Mouse (Mus musculus): ENCODE results near the gene Cyp2f2.

Gene Cyp2f2

DNA sequence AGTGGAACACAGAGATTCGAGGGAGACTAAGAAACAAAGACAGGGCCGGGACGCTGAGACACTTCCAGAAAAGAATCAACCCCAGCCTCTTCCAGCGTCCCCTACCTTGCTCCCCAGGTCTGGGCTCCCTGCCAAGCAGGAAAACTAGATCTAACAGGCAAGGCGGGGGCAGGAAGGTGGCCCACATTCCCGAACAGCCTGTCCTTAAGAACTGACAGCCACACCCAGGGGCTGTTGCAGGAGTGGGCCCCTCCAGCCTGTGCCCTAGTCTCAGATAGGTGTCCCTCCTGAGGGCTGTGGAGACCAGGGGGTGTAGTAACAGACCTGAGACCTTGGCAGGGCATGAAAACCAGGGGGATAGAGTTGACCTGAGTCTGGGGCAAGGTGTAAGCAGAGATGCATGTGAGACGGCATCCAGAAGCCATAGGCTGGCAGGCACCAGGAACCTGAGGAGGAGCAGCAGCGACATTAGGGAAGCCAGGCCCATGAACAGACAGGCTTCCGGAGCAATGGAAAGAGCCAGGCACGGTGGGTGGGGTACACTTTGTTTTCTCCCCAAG lies 33.6 kb downstream of the Cyp2f2 start, which contains the start of gene Cyp2t4:
Cyp2t4 (plus strand) TSS at position 510 of the 560 bp plus-strand sequence.
- no peak for DNase-seq (ENCODE audit: low read depth, low spot score)

DNA sequence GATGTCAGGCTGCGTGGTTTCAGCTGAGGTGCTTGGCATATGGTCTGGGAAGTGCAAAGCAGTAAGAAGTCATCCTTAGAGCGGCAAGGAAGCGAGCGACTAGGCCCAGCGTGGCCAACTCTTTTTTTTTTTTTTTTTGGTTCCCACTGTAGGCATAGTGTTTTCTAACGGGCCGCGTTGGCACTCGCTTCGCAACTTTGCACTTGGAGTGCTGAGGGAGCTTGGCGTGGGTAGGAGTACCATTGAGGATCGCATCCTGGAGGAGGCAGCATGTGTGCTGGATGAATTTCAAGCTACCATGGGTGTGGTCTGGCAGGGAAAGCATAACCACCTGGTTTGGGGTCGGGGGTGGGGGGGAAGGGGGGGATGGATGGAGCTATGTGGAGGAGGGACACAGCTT lies 36.3 kb downstream of the Cyp2f2 start:
- DNase-seq (ENCODE audit: low read depth, low spot score), result no peak

GRCm38 (mm10) chr7:27158171-27158570 lies 38.5 kb downstream of the Cyp2f2 start:
- DNase-seq (ENCODE audit: low read depth, low spot score), result no peak

DNA sequence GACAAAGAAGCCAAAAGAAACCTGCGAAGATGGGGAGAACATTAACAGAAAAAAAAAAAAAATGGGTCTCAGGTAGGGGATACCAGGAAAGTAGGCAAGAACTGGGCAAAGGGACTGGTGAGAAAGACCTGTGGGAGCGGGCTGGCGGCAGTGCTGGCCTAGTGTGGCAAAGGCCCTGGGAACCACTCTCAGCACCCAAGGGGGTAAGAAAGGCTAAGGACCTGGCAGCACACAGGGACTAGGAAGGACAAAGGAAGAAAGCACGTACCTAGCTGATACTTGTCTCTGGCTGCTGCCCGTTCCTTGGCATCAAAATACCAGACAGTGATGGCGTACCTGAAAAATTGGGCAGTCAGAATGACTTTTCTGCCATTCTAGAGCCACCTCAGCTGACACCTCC lies 39.5 kb downstream of the Cyp2f2 start:
- DNase-seq (ENCODE audit: low read depth, low spot score), result no peak

DNA sequence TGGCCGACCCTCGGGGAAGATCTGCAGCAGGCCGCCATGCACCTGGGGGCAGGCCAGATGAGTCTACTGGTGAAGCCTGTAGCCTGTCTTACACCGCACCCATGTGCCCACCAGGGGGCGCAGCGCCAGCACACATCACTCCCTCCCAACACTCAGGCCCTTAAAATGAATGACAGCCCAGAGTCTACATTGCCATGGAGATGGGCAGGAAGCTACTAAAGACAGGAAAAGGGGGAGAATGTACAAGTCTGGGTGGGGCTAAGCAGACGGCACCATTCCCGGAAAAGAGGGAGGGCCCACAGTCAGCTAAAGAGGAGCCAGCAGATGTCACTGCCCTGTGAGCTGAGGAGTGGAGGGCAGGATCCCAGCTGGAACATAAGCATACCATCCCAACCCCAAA lies 40.2 kb downstream of the Cyp2f2 start:
- DNase-seq (ENCODE audit: low read depth, low spot score), result peak; percentile 83

GRCm38 (mm10) chr7:27160921-27161320 lies 41.2 kb downstream of the Cyp2f2 start:
- no peak for DNase-seq (ENCODE audit: low read depth, low spot score)

- DNase-seq (ENCODE audit: low read depth, low spot score), result no peak
Measured at GRCm38 (mm10) chr7:27161744-27162143, 42.0 kb downstream of the Cyp2f2 start.

DNA sequence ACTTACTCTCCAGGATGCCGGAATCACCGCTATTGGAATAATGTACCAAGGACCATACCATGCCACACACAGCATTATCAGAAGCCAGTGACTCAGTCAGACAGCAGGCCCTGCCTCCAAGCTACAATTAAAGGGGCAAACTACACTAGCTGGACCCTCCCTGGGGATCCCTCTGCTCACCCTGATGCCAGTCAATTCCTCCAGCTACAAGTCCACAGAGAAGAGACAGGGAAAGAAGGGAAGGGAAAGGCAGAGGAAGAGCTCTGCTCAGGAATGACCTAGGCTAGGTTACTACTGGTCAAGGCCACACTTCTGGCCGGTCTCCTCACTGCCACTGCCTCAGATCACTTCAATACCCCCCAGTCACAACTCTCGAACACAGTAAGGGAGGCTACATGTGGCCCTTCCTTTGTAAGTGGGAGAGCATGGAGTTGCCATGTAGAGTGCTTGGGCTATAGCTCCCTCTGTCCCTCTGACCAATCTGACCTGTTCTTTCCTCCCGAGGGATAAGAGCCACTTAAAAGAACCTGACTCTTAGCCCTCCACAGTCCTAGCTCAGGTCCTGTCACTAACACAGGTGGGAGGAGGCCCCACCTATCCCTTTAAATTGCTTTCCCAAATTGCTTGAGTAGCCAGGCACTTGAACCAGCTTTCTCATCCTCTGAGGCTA lies 43.2 kb downstream of the Cyp2f2 start:
- no peak for DNase-seq (ENCODE audit: low read depth, low spot score)

DNA sequence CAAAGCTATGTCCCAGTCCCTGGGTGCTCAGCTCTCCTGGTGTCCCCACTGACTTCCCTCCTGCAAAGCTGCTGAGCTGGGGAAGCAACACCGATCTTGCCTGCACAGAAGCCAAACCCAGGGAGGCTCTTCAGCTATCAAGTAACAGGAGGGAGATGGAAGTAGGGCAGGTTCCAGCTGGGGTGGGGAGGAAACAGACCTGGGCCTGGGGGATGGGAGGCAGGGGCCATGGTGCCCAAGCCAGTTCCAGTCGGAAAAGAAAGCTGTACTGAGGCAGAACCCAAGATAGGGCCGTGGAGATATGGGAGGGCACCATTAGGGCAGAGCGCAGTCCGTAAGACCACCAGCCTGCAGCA lies 43.7 kb downstream of the Cyp2f2 start:
- DNase-seq (ENCODE audit: low read depth, low spot score), result peak; percentile 71

GRCm38 (mm10) chr7:27164112-27164947 lies 44.6 kb downstream of the Cyp2f2 start:
- no peak for DNase-seq (ENCODE audit: low read depth, low spot score)

GRCm38 (mm10) chr7:27165007-27165655 lies 45.4 kb downstream of the Cyp2f2 start:
- peak; percentile 70 for DNase-seq (ENCODE audit: low read depth, low spot score)

DNA sequence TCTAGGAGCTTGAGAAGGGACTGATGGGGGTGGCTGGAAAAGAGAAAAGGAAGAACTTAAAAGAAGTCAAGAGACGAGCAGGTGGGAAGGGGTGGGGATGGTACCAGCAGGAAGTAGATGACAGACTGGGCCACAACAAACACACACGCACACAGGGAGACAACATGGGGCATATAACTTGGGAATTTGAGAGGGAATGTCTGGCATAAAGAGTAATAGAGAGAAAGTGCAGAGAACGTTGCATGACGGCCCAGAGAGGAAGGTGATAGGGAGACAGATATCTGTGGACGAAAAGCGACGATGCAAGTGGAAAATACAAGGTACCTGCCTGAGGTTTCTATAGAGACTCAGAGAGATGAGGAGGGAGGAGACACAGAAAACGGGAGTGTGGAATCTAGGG lies 46.0 kb downstream of the Cyp2f2 start:
- no peak for DNase-seq (ENCODE audit: low read depth, low spot score)

DNA sequence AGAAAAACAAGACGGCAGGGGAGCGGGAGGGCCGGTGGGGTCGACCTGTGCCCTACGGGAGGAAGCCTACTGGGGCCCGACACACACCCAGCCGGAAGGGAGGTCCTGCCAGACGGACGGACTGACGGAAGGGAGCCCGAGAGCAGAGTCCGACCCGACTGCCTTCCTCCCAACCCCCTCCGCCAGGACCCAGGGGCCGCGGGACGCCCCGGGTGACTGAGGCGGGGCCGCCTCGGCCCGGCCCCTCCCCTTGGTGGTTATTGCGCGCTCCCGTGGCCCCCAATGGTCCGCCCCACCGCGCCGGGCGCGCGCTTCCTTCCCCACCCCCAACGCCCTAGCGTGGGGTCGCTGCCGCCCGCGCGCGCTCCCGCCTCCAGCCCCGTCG lies 46.5 kb downstream of the Cyp2f2 start:
- DNase-seq (ENCODE audit: low read depth, low spot score), result peak; percentile 91

DNA sequence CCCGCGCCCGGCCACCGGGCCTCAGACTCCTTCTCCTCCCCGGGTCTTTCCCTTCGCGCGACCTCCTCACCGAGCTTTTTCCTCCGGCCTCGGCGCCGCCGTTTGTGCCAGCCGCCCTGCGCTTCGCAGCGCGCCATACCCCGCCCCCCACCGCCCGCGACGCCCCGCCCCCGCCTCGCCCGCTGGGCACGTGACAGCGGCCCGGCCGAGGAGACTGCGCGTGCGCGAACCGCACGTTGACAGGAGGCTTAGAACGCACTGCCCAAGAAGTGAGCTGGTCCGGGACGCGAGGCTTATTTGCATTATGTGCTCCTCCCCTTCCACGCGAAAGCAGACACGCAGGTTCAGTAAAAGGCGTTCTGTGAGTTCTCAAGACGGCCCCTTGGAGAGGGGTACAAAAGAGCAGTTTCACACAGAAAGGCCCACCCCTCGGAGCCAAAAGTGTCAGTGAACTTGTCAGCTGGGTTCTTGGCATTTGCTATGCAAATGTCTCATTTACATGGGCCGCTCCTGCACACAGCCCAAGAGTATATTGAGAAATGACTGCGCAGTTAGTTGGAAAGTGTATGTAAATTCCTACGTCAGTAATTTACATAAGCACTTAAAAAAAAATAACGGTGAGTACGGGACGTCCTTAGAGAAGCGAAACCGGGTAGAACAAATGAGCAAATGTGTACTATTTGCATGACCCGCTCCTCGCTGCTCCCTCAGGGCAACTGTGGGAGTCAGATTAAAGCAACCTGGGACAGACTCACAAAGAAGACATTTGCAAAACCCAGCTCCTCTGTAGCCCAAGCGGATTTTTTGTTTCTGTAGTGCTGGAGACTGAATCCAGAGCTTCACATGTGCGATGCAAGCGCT lies 47.1 kb downstream of the Cyp2f2 start, which contains the start of gene Egln2:
Egln2 (minus strand) TSS at position 189 of the 861 bp plus-strand sequence.
- peak; percentile 98 for DNase-seq (ENCODE audit: low read depth, low spot score)

DNA sequence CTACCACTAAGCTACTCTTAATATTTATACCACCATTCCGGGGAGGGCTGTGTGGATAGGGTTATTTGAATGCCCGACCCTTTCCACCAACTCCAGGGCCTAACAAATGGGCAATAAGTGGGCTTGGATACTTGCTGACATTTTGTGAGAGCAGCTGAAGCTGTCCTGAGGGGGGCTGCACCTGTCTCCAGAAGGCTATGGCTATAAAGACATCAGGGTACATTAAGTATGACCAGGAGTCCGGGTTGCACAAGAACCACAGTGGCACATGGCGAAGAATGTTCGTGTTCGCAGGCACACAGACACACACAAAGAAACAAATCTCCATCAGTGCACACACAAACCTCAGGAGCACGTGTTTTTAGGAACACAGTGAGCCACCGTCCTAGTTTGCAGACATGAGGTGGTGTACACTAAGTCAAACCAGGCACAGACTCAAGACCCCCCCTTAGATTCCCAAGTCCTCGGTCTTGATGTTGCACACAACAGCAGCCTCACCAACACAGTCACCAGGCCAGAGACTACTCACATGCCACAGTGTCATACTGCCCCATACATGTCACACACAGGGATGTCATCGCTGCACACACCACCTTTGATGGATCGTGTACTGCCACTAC lies 47.9 kb downstream of the Cyp2f2 start:
- DNase-seq (ENCODE audit: low read depth, low spot score), result no peak

GRCm38 (mm10) chr7:27168371-27168770 lies 48.7 kb downstream of the Cyp2f2 start:
- no peak for DNase-seq (ENCODE audit: low read depth, low spot score)

GRCm38 (mm10) chr7:27170981-27171380 lies 51.3 kb downstream of the Cyp2f2 start:
- no peak for DNase-seq (ENCODE audit: low read depth, low spot score)

- no peak for DNase-seq (ENCODE audit: low read depth, low spot score)
Measured at GRCm38 (mm10) chr7:27174496-27174895, 54.8 kb downstream of the Cyp2f2 start.

DNA sequence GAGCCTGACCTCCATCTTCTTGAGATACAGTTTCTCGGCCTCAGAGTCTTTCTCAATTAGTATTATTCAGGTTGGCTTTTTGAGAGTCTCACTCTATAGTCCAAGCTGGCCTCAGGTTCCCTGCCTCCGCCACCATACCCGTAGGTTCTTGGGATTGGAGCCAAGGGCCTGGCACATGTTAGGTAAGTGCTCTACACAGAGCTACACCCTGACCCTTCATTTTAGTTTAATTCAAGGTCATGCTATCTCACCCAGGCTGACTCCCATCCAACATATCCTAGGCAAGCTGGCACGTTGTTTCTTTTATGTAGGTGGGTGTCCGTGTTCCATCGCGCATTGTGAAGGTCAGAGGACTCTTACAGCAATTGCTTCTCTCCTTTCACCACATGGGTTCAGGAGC lies 55.2 kb downstream of the Cyp2f2 start:
- no peak for DNase-seq (ENCODE audit: low read depth, low spot score)

DNA sequence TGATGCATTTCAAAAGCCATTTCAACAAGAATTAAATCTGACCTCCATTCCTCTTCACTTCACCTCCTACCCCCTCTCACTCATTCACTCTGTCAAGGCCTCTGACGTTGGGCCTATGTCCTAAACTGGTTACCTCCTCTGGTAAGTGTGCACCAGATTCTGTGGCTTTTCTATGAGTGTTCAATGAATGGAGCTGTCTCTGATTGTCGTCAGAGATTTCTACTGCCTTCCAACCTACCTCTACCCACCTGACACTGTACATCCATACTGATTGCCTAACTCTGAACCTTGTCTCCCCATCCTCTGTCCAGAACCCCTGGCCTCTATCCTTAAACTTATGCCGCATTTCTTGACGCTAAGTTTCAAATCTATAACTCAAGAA lies 58.2 kb downstream of the Cyp2f2 start:
- DNase-seq (ENCODE audit: low read depth, low spot score), result no peak

Data from skeletal muscle tissue, adult 2 months (tissue).